Mouse (Mus musculus): ENCODE data around the gene Ptf1a. TPM values are rescaled to one million over a fixed set of nuclear protein-coding genes. Genes with fewer than 3 reads are reported as not detected.

Ptf1a gene
- polyA plus RNA-seq, 1 experiment from 2014 or later: not detected

DNA sequence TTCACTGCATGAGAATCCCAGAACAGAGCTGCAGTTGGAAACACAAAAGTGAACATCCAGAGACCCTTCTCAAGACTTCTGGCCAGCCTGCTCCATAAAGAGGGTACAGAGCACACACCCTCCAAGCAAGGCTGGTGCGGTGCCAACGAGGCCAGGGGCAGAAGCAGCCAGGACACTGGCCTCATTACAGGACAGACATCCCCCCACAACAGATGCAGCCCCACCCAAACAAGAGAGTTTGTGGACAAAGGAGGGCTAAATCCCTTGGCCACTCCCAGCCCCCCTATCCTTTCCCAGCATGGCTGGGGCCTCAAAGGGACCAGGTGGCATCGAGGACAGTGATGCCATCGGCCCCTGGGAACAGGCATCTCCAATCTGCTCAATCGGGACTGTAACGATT lies 22.4 kb upstream of the Ptf1a start:
- no peak overlapping the region for H3K4me3 ChIP-seq (ENCODE audit: low read depth, low read length)
- peaks cover 3% of the 10 kb centered on the region; the same call in 1 of the 2 replicates for H3K27me3 ChIP-seq (ENCODE audit: control insufficient read depth, insufficient read depth, low read length)
- H3K4me1 ChIP-seq (ENCODE audit: control insufficient read depth, insufficient read depth, low read length): no peaks in the 10 kb centered on the region
- no peak for ATAC-seq (ENCODE audit: insufficient number of reproducible peaks, insufficient read depth, low FRiP score, low read depth)
- no peak overlapping the region for H3K9ac ChIP-seq (replicated peaks; ENCODE audit: low read depth, low read length)
- H3K4me2 ChIP-seq (replicated peaks; ENCODE audit: low read depth, low read length): no peak overlapping the region
- no peaks in the 10 kb centered on the region for H3K36me3 ChIP-seq (ENCODE audit: control insufficient read depth, insufficient read depth, low read length)
- H3K27ac ChIP-seq (ENCODE audit: low read length): no peak overlapping the region
- WGBS: 76% methylated on average over 6 of the region's 6 CpGs
- no peaks in the 10 kb centered on the region for H3K9me3 ChIP-seq (ENCODE audit: control insufficient read depth, low read depth, low read length)

DNA sequence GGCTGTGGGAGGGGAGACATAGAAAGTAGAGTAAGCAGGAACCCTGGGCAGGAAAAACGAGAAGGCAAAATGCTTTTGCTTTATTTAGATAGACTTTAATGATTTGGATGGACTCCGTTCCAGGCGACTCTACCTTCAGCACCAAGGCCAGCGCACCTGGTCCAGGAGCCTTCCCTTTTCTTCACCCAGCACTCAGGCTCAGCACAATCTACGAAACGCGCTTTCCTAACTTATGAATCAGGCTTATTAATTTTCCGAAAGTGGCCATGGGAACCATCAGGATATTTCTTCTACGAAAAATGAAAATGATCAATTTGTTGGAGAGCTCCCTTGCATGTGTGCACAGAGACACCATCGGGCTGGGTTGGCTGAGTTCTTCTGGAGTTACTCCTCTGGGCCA lies 16.4 kb upstream of the Ptf1a start:
- no peak overlapping the region for H3K4me2 ChIP-seq (replicated peaks; ENCODE audit: low read depth, low read length)
- ATAC-seq (ENCODE audit: insufficient number of reproducible peaks, insufficient read depth, low FRiP score, low read depth): 0 out of 2 replicates have a peak, but pooled peaks have one; percentile 66
- 5% methylated on average over 10 of the region's 10 CpGs for WGBS
- no peak overlapping the region for H3K9ac ChIP-seq (replicated peaks; ENCODE audit: low read depth, low read length)
- H3K27ac ChIP-seq (ENCODE audit: low read length): no peak overlapping the region
- H3K36me3 ChIP-seq (ENCODE audit: control insufficient read depth, insufficient read depth, low read length): no peaks in the 10 kb centered on the region
- no peak overlapping the region for H3K4me3 ChIP-seq (ENCODE audit: low read depth, low read length)
- H3K9me3 ChIP-seq (ENCODE audit: control insufficient read depth, low read depth, low read length): no peaks in the 10 kb centered on the region
- H3K27me3 ChIP-seq (ENCODE audit: control insufficient read depth, insufficient read depth, low read length): peaks cover 47% of the 10 kb centered on the region
- no peaks in the 10 kb centered on the region for H3K4me1 ChIP-seq (ENCODE audit: control insufficient read depth, insufficient read depth, low read length)

DNA sequence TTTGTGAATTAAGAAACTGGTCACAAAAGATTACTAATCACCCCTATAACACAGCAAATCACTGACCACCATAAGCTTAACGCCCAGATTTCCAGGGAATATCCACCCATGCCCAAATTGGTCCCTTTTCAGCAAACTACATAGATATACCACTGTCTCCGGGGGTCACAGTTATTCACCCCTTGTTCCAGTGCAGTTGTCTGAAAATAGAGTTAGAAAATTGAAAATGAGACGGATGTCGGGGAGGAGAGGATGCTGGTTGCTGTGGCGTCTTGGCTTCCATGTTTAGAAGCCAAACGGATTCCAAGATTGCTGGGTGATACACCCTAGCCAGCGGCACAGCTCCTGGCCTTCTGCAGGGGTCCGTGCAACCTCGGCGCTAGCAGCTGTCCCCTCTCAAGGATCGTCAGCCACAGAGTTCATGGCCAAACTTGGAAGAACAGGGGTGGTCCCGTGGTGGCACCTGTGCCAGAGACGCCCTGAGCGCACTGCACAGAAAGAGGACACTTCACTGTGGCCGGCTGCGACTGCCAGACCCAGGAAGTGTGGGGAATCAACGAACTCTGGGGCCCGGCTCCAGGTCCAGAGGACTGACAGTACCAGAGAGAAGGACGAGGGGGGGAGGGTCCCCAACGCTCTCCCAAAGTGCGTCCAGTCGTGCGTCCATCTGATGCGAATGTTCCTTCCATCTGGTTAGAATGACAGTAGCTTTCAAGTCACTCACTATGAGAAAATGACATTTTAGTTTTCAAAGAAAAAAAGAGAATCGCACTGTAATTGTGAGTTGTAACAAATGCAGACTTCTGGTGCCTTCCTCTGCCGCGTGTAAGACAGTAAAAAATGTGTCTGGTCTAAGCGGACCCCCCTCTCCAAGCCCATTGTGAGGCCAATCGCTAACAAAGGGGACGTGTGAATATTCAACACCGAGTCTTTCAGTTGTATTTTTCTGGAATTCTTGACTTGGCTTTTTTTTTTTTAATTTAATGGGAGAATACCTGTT lies 15.5 kb upstream of the Ptf1a start:
- Histone ChIP-seq H3K4me3 (ENCODE audit: low read depth, low read length) (no peak overlapping the region), H3K9ac (replicated peaks; ENCODE audit: low read depth, low read length) (no peak overlapping the region), H3K4me2 (replicated peaks; ENCODE audit: low read depth, low read length) (no peak overlapping the region), H3K9me3 (ENCODE audit: control insufficient read depth, low read depth, low read length) (no peaks in the 10 kb centered on the region), H3K27me3 (ENCODE audit: control insufficient read depth, insufficient read depth, low read length) (peaks cover 47% of the 10 kb centered on the region), H3K27ac (ENCODE audit: low read length) (no peak overlapping the region), H3K4me1 (ENCODE audit: control insufficient read depth, insufficient read depth, low read length) (no peaks in the 10 kb centered on the region), H3K36me3 (ENCODE audit: control insufficient read depth, insufficient read depth, low read length) (no peaks in the 10 kb centered on the region)
- ATAC-seq (ENCODE audit: insufficient number of reproducible peaks, insufficient read depth, low FRiP score, low read depth): no peak
- 5% methylated on average over 31 of the region's 31 CpGs for WGBS

DNA sequence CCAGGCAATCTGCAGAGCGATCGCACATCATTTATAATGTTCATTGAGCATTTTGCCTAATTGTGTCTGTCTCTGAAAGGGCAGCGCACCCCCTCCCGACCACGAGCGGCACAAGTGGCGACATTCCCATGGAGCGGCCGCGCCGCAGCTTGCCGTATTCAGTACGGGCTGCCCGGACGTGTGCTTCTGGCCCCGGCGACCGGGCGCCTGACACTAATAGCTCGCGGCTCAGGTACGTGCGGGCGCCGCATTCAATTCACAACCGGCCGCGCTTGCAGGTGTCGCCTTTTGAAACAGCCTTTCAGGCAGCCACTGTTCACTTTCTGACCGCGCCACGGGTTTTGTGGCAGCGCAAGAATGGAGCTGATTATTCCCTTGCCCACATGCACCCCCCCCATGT lies 14.7 kb upstream of the Ptf1a start:
- Histone ChIP-seq H3K27ac (ENCODE audit: low read length) (no peak overlapping the region), H3K4me2 (replicated peaks; ENCODE audit: low read depth, low read length) (no peak overlapping the region), H3K36me3 (ENCODE audit: control insufficient read depth, insufficient read depth, low read length) (no peaks in the 10 kb centered on the region), H3K4me3 (ENCODE audit: low read depth, low read length) (peak overlapping the region; percentile 5; the same call in 1 of the 2 replicates), H3K27me3 (ENCODE audit: control insufficient read depth, insufficient read depth, low read length) (peaks cover 47% of the 10 kb centered on the region), H3K4me1 (ENCODE audit: control insufficient read depth, insufficient read depth, low read length) (no peaks in the 10 kb centered on the region), H3K9ac (replicated peaks; ENCODE audit: low read depth, low read length) (no peak overlapping the region), H3K9me3 (ENCODE audit: control insufficient read depth, low read depth, low read length) (no peaks in the 10 kb centered on the region)
- 1% methylated on average over 33 of the region's 33 CpGs for WGBS
- no peak for ATAC-seq (ENCODE audit: insufficient number of reproducible peaks, insufficient read depth, low FRiP score, low read depth)

DNA sequence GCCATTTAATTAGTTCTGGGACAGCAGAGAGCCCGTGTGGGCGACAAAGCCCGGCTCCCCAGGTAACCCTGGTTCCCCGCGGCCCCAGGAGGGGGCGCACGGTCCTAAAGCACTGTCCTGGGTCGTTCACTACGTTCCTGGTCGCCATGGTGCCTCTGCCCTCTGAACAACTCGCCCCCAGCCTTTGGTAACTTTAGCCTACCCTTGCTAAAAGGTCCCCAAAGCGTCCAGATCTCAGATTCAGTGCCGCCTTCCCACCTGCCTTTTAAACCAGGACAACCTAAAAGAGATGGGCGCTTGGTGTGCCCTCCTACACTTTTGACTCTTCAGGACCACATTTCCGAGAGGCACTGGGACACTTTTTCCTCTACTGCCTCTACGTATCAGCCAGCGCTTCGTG lies 14.3 kb upstream of the Ptf1a start:
- no peaks in the 10 kb centered on the region for H3K9me3 ChIP-seq (ENCODE audit: control insufficient read depth, low read depth, low read length)
- H3K4me2 ChIP-seq (replicated peaks; ENCODE audit: low read depth, low read length): no peak overlapping the region
- H3K9ac ChIP-seq (replicated peaks; ENCODE audit: low read depth, low read length): no peak overlapping the region
- peaks cover 47% of the 10 kb centered on the region for H3K27me3 ChIP-seq (ENCODE audit: control insufficient read depth, insufficient read depth, low read length)
- no peaks in the 10 kb centered on the region for H3K36me3 ChIP-seq (ENCODE audit: control insufficient read depth, insufficient read depth, low read length)
- ATAC-seq (ENCODE audit: insufficient number of reproducible peaks, insufficient read depth, low FRiP score, low read depth): no peak
- no peak overlapping the region for H3K27ac ChIP-seq (ENCODE audit: low read length)
- WGBS: 1% methylated on average over 18 of the region's 18 CpGs
- no peaks in the 10 kb centered on the region for H3K4me1 ChIP-seq (ENCODE audit: control insufficient read depth, insufficient read depth, low read length)
- H3K4me3 ChIP-seq (ENCODE audit: low read depth, low read length): 0 out of 2 replicates have a peak overlapping the region, but pooled peaks have one; percentile 5

DNA sequence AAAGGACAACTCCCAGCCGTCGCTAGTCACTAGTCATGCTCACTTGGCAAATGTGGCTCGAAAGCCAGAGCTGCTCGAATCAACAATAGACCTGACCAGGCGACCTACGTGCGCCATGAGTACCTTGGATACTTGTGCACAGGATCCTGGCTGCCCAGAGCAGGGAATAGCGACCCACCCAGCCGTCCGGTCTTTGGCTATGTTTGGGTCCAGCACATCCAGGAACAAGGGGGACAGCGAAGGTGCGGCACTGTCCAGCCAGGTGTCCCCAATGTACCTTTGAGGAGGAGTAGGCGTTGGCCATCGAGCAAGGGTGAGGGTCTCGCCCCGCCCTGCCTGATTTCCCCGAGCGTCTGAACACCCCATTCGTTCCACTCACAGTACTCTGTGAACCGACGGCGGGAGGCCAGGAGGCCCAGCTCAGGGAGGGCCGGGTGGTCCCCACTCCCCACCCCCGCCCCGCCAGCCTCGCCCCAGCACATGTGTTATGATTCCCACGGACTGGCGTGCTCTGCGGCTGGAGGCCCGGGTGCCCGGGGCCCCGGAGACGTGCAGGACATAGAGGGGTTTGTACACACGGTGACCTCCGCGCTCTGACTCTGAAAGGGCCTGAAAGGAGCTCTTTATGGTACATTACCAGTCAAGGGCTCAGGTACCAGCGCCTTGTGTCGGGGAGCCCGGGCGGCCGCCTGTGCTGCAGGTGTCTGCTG lies 13.7 kb upstream of the Ptf1a start:
- H3K36me3 ChIP-seq (ENCODE audit: control insufficient read depth, insufficient read depth, low read length): no peaks in the 10 kb centered on the region
- H3K4me3 ChIP-seq (ENCODE audit: low read depth, low read length): no peak overlapping the region
- H3K9ac ChIP-seq (replicated peaks; ENCODE audit: low read depth, low read length): no peak overlapping the region
- H3K4me1 ChIP-seq (ENCODE audit: control insufficient read depth, insufficient read depth, low read length): no peaks in the 10 kb centered on the region
- no peaks in the 10 kb centered on the region for H3K9me3 ChIP-seq (ENCODE audit: control insufficient read depth, low read depth, low read length)
- H3K4me2 ChIP-seq (replicated peaks; ENCODE audit: low read depth, low read length): no peak overlapping the region
- WGBS: 4% methylated on average over 41 of the region's 41 CpGs
- no peak overlapping the region; the same call in 1 of the 2 replicates for H3K27ac ChIP-seq (ENCODE audit: low read length)
- peaks cover 47% of the 10 kb centered on the region for H3K27me3 ChIP-seq (ENCODE audit: control insufficient read depth, insufficient read depth, low read length)
- ATAC-seq (ENCODE audit: insufficient number of reproducible peaks, insufficient read depth, low FRiP score, low read depth): peak; percentile 66

DNA sequence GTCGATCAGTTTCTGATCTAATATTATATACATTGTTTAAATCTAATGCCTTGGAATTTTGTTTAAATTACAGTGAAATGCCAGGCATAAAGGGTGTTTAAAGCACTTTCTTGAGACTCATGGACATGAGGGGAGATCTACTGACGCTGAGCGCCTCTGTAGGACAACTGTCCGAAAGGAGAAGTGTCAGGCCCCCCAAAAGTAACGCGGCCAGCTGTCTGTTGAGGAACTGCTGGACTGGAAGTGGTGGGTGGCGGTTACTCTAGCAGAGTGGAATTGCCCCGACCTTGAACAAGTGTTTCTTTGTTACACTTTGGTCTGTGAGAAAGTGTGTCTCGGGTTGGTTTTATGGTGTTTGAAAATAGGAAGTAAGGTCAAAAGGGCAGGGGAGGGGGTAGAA lies 1.1 kb upstream of the Ptf1a start:
- ATAC-seq (ENCODE audit: insufficient number of reproducible peaks, insufficient read depth, low FRiP score, low read depth): no peak
- Histone ChIP-seq H3K27ac (ENCODE audit: low read length) (no peak overlapping the region), H3K4me2 (replicated peaks; ENCODE audit: low read depth, low read length) (no peak overlapping the region), H3K36me3 (ENCODE audit: control insufficient read depth, insufficient read depth, low read length) (no peaks in the 10 kb centered on the region), H3K4me3 (ENCODE audit: low read depth, low read length) (no peak overlapping the region), H3K9ac (replicated peaks; ENCODE audit: low read depth, low read length) (no peak overlapping the region), H3K27me3 (ENCODE audit: control insufficient read depth, insufficient read depth, low read length) (peaks cover 69% of the 10 kb centered on the region), H3K9me3 (ENCODE audit: control insufficient read depth, low read depth, low read length) (no peaks in the 10 kb centered on the region), H3K4me1 (ENCODE audit: control insufficient read depth, insufficient read depth, low read length) (0 out of 2 replicates have a peak, but pooled peaks cover 10% of the 10 kb centered on the region)
- WGBS: 3% methylated on average over 9 of the region's 9 CpGs

DNA sequence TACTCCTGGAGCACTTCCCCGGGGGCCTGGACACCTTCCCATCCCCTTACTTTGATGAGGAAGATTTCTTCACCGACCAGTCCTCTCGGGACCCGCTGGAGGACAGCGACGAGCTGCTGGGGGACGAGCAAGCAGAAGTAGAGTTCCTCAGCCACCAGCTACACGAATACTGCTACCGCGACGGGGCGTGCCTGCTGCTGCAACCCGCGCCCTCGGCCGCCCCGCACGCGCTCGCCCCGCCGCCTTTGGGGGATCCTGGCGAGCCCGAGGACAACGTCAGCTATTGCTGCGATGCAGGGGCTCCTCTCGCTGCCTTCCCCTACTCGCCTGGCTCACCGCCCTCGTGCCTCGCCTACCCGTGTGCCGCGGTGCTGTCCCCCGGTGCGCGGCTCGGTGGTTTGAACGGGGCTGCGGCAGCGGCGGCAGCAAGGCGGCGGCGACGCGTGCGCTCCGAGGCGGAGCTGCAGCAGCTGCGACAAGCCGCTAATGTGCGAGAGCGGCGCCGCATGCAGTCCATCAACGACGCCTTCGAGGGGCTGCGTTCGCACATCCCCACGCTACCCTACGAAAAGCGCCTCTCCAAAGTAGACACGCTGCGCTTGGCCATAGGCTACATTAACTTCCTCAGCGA lies 523 bp downstream of the Ptf1a start:
- no peak overlapping the region for H3K27ac ChIP-seq (ENCODE audit: low read length)
- H3K9me3 ChIP-seq (ENCODE audit: control insufficient read depth, low read depth, low read length): no peaks in the 10 kb centered on the region
- peaks cover 85% of the 10 kb centered on the region for H3K27me3 ChIP-seq (ENCODE audit: control insufficient read depth, insufficient read depth, low read length)
- under 1% methylated on average over 67 of the region's 67 CpGs for WGBS
- no peak overlapping the region for H3K9ac ChIP-seq (replicated peaks; ENCODE audit: low read depth, low read length)
- ATAC-seq (ENCODE audit: insufficient number of reproducible peaks, insufficient read depth, low FRiP score, low read depth): no peak
- H3K36me3 ChIP-seq (ENCODE audit: control insufficient read depth, insufficient read depth, low read length): no peaks in the 10 kb centered on the region
- peak overlapping the region; percentile 45 for H3K4me2 ChIP-seq (replicated peaks; ENCODE audit: low read depth, low read length)
- peak overlapping the region; percentile 23 for H3K4me3 ChIP-seq (ENCODE audit: low read depth, low read length)
- 0 out of 2 replicates have a peak, but pooled peaks cover 10% of the 10 kb centered on the region for H3K4me1 ChIP-seq (ENCODE audit: control insufficient read depth, insufficient read depth, low read length)
